Mouse (Mus musculus): ENCODE results near the gene Gtf2i.

Gtf2i gene

GRCm38 (mm10) chr5:134214021-134214806, 100.3 kb downstream of the Gtf2i start:
- DNase-seq (ENCODE audit: low spot score in 2 of 2), result no peak

GRCm38 (mm10) chr5:134209931-134210554, 104.5 kb downstream of the Gtf2i start:
- DNase-seq (ENCODE audit: low spot score in 2 of 2), result no peak

GRCm38 (mm10) chr5:134206721-134207120, 107.8 kb downstream of the Gtf2i start:
- no peak for DNase-seq (ENCODE audit: low spot score in 2 of 2)

- DNase-seq (ENCODE audit: low spot score in 2 of 2), result no peak
Measured at GRCm38 (mm10) chr5:134193664-134194063, 120.9 kb downstream of the Gtf2i start.

GRCm38 (mm10) chr5:134188571-134188970, 126.0 kb downstream of the Gtf2i start:
- no peak for DNase-seq (ENCODE audit: low spot score in 2 of 2)
